Mouse (Mus musculus) heart, adult 2 months (tissue): ENCODE results near the gene Olfr193.

ENCODE experiments used
- CTCF ChIP-seq: fragments of 200-600 bp; IDR thresholded peaks from 2 replicates; pipeline ENCODE4 v1.8.1; 2022; ENCODE audit warnings: antibody characterized with exemption, mild to moderate bottlenecking, moderate library complexity
- EP300 ChIP-seq: fragments of 200-500 bp; IDR thresholded peaks from 2 replicates; pipeline ENCODE4 v1.6.1; 2011; ENCODE audit warnings: low read depth, low read length, control low read depth; ENCODE audit not compliant: insufficient read depth
- POLR2A ChIP-seq: fragments of 200-500 bp; IDR thresholded peaks from 2 replicates; pipeline ENCODE4 v1.6.1; 2011; ENCODE audit warnings: mild to moderate bottlenecking, low read depth, low read length, control low read depth; ENCODE audit not compliant: insufficient read depth

- TF ChIP-seq CTCF (no peak), POLR2A (no peak), EP300 (no peak)
Measured at GRCm38 (mm10) chr16:59073520-59073919, 38.2 kb downstream of the Olfr193 start.
